Mouse (Mus musculus) neural tube, embryonic 15.5 days (tissue): ENCODE measurements around the gene Ankrd44. TPM values are rescaled to one million over a fixed set of nuclear protein-coding genes. Genes with fewer than 3 reads are reported as not detected.

ENCODE experiments used
- ATAC-seq: fragments of 200-750 bp; cut with Nextera tagmentation; 2 replicates; pipeline ENCODE4 v1.8.0; 2017; ENCODE audit warnings: mild to moderate bottlenecking, moderate TSS enrichment, moderate library complexity; ENCODE audit not compliant: low FRiP score
- H3K27ac ChIP-seq: fragments of 300-500 bp; sonication (generic); replicated peaks from 2 replicates; pipeline ENCODE4 v1.5.1; 2015; ENCODE audit warnings: mild to moderate bottlenecking, inconsistent platforms
- H3K27me3 ChIP-seq: fragments of 300-500 bp; sonication (generic); replicated peaks from 2 replicates; pipeline ENCODE4 v1.6.1; 2015; ENCODE audit warnings: inconsistent platforms
- H3K36me3 ChIP-seq: fragments of 300-500 bp; sonication (generic); 2 replicates; pipeline ENCODE4 v1.6.1; 2015; ENCODE audit warnings: inconsistent platforms
- H3K4me1 ChIP-seq: fragments of 300-500 bp; sonication (generic); 2 replicates; pipeline ENCODE4 v1.6.1; 2015; ENCODE audit warnings: inconsistent platforms
- H3K4me2 ChIP-seq: fragments of 300-500 bp; sonication (generic); 2 replicates; pipeline ENCODE4 v1.6.1; 2015; ENCODE audit warnings: inconsistent platforms, mild to moderate bottlenecking, moderate library complexity
- H3K4me3 ChIP-seq: fragments of 300-500 bp; sonication (generic); replicated peaks from 2 replicates; pipeline ENCODE4 v1.5.1; 2015; ENCODE audit warnings: mild to moderate bottlenecking, inconsistent platforms
- H3K9ac ChIP-seq: fragments of 300-500 bp; sonication (generic); replicated peaks from 2 replicates; pipeline ENCODE4 v1.6.1; 2015; ENCODE audit warnings: mild to moderate bottlenecking, inconsistent platforms
- H3K9me3 ChIP-seq: fragments of 300-500 bp; sonication (generic); replicated peaks from 2 replicates; pipeline ENCODE4 v1.6.1; 2016; ENCODE audit warnings: inconsistent platforms
- WGBS: fragments of 180-500 bp; shearing (Covaris S2); methylation state at CpG from one replicate; pipeline ENCODE4 v1.1.7; 2015; ENCODE audit warnings: mixed read lengths; 5-methylcytosine and 5-hydroxymethylcytosine counted together
- polyA plus RNA-seq: library from polyadenylated mRNA; unstranded; fragments of >200 nt; fragmentation: Nextera tagmentation; extraction: Ambion mirVana; gene quantifications from 2 replicates; pipeline ENCODE4 v1.2.1, GENCODE M21; 2015

Ankrd44 gene
- polyA plus RNA-seq, 1 experiment from 2014 or later = 21.4 TPM

- Histone ChIP-seq H3K27me3 (no peaks in the 10 kb centered on the region), H3K4me2 (no peak overlapping the region), H3K4me3 (no peak overlapping the region), H3K9ac (no peak overlapping the region), H3K27ac (no peak overlapping the region), H3K4me1 (peaks cover 25% of the 10 kb centered on the region), H3K36me3 (no peaks in the 10 kb centered on the region), H3K9me3 (no peaks in the 10 kb centered on the region)
- WGBS = 96% methylated on average over 7 of the region's 7 CpGs
- no peak for ATAC-seq
These were observed 69.7 kb downstream of the Ankrd44 start for GRCm38 (mm10) chr1:54856502-54856901.

- ATAC-seq = no peak
- WGBS = 92% methylated on average over 3 of the region's 3 CpGs
- Histone ChIP-seq H3K9ac (no peak overlapping the region), H3K4me3 (no peak overlapping the region), H3K36me3 (no peaks in the 10 kb centered on the region), H3K9me3 (no peaks in the 10 kb centered on the region), H3K27ac (no peak overlapping the region), H3K4me1 (peaks cover 28% of the 10 kb centered on the region), H3K27me3 (no peaks in the 10 kb centered on the region), H3K4me2 (no peak overlapping the region)
These were observed 70.2 kb downstream of the Ankrd44 start for GRCm38 (mm10) chr1:54855970-54856369.

- no peaks in the 10 kb centered on the region for H3K36me3 ChIP-seq
- no peak for ATAC-seq
- peaks cover 23% of the 10 kb centered on the region for H3K4me1 ChIP-seq
- H3K27ac ChIP-seq = no peak overlapping the region
- no peak overlapping the region for H3K4me2 ChIP-seq
- no peaks in the 10 kb centered on the region for H3K27me3 ChIP-seq
- WGBS = 92% methylated on average over 1 of the region's 1 CpGs
- H3K4me3 ChIP-seq = no peak overlapping the region
- no peak overlapping the region for H3K9ac ChIP-seq
- no peaks in the 10 kb centered on the region for H3K9me3 ChIP-seq
These were observed 71.8 kb downstream of the Ankrd44 start for GRCm38 (mm10) chr1:54854388-54854787.

GRCm38 (mm10) chr1:54853311-54854000, 72.7 kb downstream of the Ankrd44 start:
- H3K4me2 ChIP-seq = no peak overlapping the region
- H3K9ac ChIP-seq = no peak overlapping the region
- peaks cover 23% of the 10 kb centered on the region for H3K4me1 ChIP-seq
- ATAC-seq = peak; percentile 78
- 31% methylated on average over 11 of the region's 11 CpGs for WGBS
- no peaks in the 10 kb centered on the region for H3K9me3 ChIP-seq
- no peaks in the 10 kb centered on the region for H3K36me3 ChIP-seq
- H3K4me3 ChIP-seq = no peak overlapping the region
- H3K27ac ChIP-seq = peak overlapping the region; percentile 24; the same call in 1 of the 2 replicates
- H3K27me3 ChIP-seq = no peaks in the 10 kb centered on the region

DNA sequence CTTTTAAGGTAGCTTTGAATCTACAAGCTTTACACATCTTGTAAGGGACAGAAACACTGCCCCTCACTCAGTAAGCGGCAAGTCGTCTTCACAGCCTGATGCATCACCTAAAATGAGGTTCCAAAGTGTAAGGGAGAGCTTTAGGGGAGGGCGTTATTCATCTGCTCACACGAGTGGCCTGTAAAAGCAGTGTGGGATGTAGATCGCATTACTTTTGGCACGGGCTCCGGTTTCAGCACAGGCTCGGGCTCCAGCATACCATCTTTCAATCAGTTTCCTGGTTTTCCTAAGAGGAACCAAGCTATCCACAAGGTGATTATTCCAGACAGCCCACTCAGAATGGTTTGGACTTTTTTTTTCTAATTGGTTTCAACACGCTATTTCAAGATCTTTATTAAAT, 74.6 kb downstream of the Ankrd44 start:
- peaks cover 23% of the 10 kb centered on the region for H3K4me1 ChIP-seq
- H3K36me3 ChIP-seq = no peaks in the 10 kb centered on the region
- no peak overlapping the region for H3K27ac ChIP-seq
- H3K27me3 ChIP-seq = no peaks in the 10 kb centered on the region
- H3K9ac ChIP-seq = no peak overlapping the region
- no peak for ATAC-seq
- 74% methylated on average over 9 of the region's 9 CpGs for WGBS
- no peak overlapping the region for H3K4me3 ChIP-seq
- no peak overlapping the region for H3K4me2 ChIP-seq
- H3K9me3 ChIP-seq = no peaks in the 10 kb centered on the region

DNA sequence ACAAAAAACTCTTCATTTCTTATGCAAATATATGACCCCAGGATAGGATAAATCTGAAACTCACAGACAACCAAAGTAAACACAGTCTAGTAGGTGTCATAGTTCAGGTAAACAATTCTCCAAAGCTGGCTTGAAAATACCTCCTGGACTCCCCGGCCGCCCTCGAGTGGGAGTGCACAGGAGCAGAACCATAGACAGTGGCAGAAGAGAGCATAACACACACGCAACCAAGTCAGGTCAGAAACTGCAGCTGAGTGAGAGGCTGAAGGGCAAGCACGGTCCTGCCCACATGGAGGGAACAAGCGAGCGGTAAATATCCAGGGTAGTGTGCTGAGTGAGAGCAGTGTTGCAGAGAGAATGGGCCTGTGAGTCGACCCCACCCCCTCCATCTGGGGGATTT, 76.1 kb downstream of the Ankrd44 start:
- Histone ChIP-seq H3K4me1 (peaks cover 23% of the 10 kb centered on the region), H3K9ac (no peak overlapping the region), H3K36me3 (no peaks in the 10 kb centered on the region), H3K27me3 (no peaks in the 10 kb centered on the region), H3K27ac (no peak overlapping the region), H3K9me3 (no peaks in the 10 kb centered on the region), H3K4me3 (no peak overlapping the region), H3K4me2 (no peak overlapping the region)
- ATAC-seq = no peak
- 55% methylated on average over 8 of the region's 8 CpGs for WGBS

GRCm38 (mm10) chr1:54847238-54847637, 78.9 kb downstream of the Ankrd44 start:
- Histone ChIP-seq H3K9me3 (no peaks in the 10 kb centered on the region), H3K4me3 (no peak overlapping the region), H3K9ac (no peak overlapping the region), H3K27ac (no peak overlapping the region), H3K4me1 (peaks cover 16% of the 10 kb centered on the region), H3K4me2 (no peak overlapping the region), H3K27me3 (no peaks in the 10 kb centered on the region), H3K36me3 (no peaks in the 10 kb centered on the region)
- WGBS = 100% methylated on average over 1 of the region's 1 CpGs
- ATAC-seq = no peak

- Histone ChIP-seq H3K4me2 (no peak overlapping the region), H3K4me1 (peaks cover 13% of the 10 kb centered on the region), H3K27ac (no peak overlapping the region), H3K4me3 (no peak overlapping the region), H3K9me3 (no peaks in the 10 kb centered on the region), H3K27me3 (no peaks in the 10 kb centered on the region), H3K36me3 (no peaks in the 10 kb centered on the region), H3K9ac (no peak overlapping the region)
- no peak for ATAC-seq
- WGBS = 84% methylated on average over 5 of the region's 5 CpGs
These were observed 79.7 kb downstream of the Ankrd44 start for GRCm38 (mm10) chr1:54846346-54847000.

GRCm38 (mm10) chr1:54844361-54844760, 81.8 kb downstream of the Ankrd44 start:
- Histone ChIP-seq H3K4me3 (no peak overlapping the region), H3K9me3 (no peaks in the 10 kb centered on the region), H3K27ac (no peak overlapping the region), H3K9ac (no peak overlapping the region), H3K27me3 (no peaks in the 10 kb centered on the region), H3K4me2 (no peak overlapping the region), H3K4me1 (peaks cover 9% of the 10 kb centered on the region), H3K36me3 (no peaks in the 10 kb centered on the region)
- ATAC-seq = no peak
- 92% methylated on average over 1 of the region's 1 CpGs for WGBS

GRCm38 (mm10) chr1:54842765-54843461, 83.3 kb downstream of the Ankrd44 start:
- Histone ChIP-seq H3K27me3 (no peaks in the 10 kb centered on the region), H3K36me3 (no peaks in the 10 kb centered on the region), H3K4me3 (no peak overlapping the region), H3K9ac (no peak overlapping the region), H3K4me2 (no peak overlapping the region), H3K27ac (no peak overlapping the region), H3K9me3 (no peaks in the 10 kb centered on the region), H3K4me1 (peaks cover 9% of the 10 kb centered on the region)
- no peak for ATAC-seq
- WGBS = 63% methylated on average over 7 of the region's 7 CpGs

DNA sequence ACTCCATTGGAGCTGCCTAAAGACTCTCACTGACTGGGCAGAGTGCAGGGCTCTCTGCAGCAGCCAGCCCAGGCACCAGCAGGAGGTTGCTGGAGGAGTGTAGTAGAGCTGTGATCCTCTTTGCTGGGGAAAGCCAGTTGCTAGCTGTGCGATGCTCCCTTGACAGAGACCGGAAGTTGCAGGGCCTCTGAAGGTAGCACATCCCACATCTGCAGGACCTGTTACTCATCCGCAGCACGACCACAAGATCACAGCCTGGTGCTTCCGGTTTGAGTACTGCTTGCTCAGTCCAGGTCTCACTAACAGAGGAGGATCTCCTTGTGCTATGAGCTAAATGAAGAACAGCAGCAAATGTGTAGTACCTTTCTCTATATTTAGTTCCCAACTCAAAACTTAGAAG, 84.4 kb downstream of the Ankrd44 start:
- Histone ChIP-seq H3K9me3 (no peaks in the 10 kb centered on the region), H3K4me1 (peaks cover 9% of the 10 kb centered on the region), H3K27ac (no peak overlapping the region), H3K9ac (no peak overlapping the region), H3K27me3 (no peaks in the 10 kb centered on the region), H3K4me3 (no peak overlapping the region), H3K36me3 (no peaks in the 10 kb centered on the region), H3K4me2 (no peak overlapping the region)
- WGBS = 62% methylated on average over 5 of the region's 5 CpGs
- ATAC-seq = no peak

- H3K27me3 ChIP-seq = no peaks in the 10 kb centered on the region
- H3K4me1 ChIP-seq = peaks cover 9% of the 10 kb centered on the region
- no peak for ATAC-seq
- no peak overlapping the region for H3K27ac ChIP-seq
- 72% methylated on average over 2 of the region's 2 CpGs for WGBS
- no peaks in the 10 kb centered on the region for H3K9me3 ChIP-seq
- no peaks in the 10 kb centered on the region for H3K36me3 ChIP-seq
- no peak overlapping the region for H3K4me2 ChIP-seq
- H3K9ac ChIP-seq = no peak overlapping the region
- H3K4me3 ChIP-seq = no peak overlapping the region
These were observed 86.1 kb downstream of the Ankrd44 start for GRCm38 (mm10) chr1:54840040-54840439.
